Mouse (Mus musculus): Measurements from ENCODE around the gene Sp6. TPM values are rescaled to one million over a fixed set of nuclear protein-coding genes. Genes with fewer than 3 reads are reported as not detected.

Sp6 gene
- polyA plus RNA-seq, 1 experiment from 2014 or later = 0.26 TPM

DNA sequence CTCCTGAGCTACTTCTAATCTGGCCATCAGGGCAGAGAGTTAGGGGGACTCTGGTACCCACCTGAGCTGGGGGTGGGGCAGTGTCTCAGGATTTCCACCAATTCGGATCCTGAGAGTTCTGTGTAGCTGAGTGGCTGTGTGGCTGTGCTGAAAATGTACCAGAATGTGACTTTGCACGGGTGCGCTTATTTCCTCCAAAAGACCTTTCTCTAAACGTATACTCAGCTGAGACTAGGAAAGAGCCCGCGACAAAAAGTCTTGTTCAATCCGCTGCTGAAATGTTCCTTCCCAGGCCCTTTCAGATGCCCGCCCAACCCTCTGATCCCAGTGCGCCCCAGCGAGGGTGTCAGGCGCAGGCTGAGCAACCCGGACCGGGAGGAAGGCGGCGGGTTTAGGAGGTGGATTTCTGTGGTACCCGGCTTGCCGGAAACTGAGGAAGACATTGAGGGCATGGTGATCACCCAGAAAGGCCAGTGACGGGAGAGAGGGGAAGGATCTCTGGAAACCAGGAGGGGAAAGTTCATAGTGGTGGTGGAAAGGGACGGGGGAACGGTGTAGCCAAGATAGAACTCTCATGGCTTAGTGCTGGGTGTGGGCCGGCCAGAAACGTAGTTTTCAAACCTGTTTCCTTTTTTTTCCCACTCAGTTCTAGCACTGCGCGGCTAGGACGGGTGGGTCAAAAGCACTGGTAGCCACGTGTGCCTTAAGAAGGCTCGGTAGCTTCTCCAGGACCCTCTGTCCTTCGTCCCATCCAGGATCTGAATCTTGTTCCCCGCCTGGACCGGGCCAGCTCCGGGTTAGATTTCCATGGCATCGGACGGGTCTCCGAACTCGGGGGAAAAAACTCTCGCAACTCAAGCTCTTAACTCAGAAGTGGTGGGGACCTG is 4.7 kb downstream of the Sp6 start:
- no peak overlapping the region for H3K9ac ChIP-seq
- H3K27me3 ChIP-seq = peaks cover 95% of the 10 kb centered on the region
- H3K4me2 ChIP-seq = peak overlapping the region; percentile 46
- no peaks in the 10 kb centered on the region for H3K9me3 ChIP-seq
- 1% methylated on average over 36 of the region's 36 CpGs for WGBS
- no peaks in the 10 kb centered on the region for H3K36me3 ChIP-seq (replicated peaks)
- no peak for ATAC-seq (ENCODE audit: low FRiP score)
- peaks cover 26% of the 10 kb centered on the region for H3K4me1 ChIP-seq
- H3K4me3 ChIP-seq (replicated peaks) = peak overlapping the region; percentile 32
- no peak overlapping the region for H3K27ac ChIP-seq

DNA sequence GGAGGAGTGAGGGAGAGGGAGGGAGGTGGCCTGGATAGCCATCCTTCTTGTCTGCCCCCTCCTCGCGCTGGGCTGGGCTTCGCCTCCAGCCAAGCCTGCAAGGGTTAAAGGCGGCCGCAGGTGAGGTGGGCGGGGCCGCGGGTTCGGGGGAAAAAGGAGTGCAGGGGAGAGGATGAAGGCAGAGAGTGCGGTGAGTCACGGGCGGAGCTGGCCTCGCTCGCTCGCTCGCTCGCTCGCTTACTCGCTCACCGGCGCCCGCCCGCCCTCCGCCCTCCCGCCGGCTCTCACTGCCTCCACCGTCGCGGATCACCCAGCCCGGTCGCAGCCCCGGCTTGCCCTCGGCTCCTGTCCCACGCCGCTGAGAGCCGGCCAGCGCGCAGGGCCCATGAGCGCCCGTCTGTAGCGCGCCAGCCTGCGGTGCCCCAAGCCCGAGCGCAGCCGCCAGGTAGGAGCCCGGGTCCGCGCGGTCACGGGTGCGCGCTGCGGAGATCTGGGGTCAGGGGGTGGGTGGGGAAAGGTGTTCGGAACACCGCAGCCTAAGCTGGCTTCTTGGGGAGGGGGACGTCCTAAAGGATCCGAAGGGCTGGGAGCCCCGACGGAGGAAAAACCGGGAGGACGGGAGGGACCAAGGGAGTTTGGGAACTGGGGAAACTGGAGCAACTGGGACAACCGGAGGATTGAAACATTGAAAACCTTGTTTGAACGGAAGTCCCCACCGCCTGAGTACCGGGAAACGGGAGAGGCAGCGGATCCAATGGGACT is 5.6 kb downstream of the Sp6 start:
- Histone ChIP-seq H3K4me3 (replicated peaks) (peak overlapping the region; percentile 32), H3K27ac (no peak overlapping the region), H3K36me3 (replicated peaks) (no peaks in the 10 kb centered on the region), H3K9me3 (no peaks in the 10 kb centered on the region), H3K4me1 (peaks cover 26% of the 10 kb centered on the region), H3K4me2 (peak overlapping the region; percentile 46), H3K27me3 (peaks cover 95% of the 10 kb centered on the region), H3K9ac (no peak overlapping the region)
- under 1% methylated on average over 52 of the region's 68 CpGs for WGBS
- ATAC-seq (ENCODE audit: low FRiP score) = no peak

DNA sequence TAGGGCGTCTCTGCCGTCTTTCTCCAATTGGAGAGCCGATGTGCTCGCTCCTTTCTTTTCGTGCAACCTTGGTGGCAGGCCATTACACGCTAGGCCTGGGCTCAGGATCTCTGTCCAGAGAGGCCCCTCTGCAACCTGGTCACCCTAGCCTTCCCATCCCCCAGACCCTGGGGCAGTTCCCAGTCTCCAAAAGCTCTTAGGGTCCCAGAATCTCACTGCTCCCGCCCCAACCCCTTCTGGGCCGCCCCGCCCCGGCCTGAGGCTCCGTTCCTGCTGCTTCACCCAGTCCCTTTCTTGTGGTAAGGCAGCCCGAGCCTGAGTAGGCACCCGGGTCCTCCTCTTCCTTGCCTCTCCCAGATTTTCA is 6.1 kb downstream of the Sp6 start:
- Histone ChIP-seq H3K4me2 (no peak overlapping the region), H3K9me3 (no peaks in the 10 kb centered on the region), H3K4me3 (replicated peaks) (no peak overlapping the region), H3K4me1 (peaks cover 26% of the 10 kb centered on the region), H3K36me3 (replicated peaks) (no peaks in the 10 kb centered on the region), H3K27me3 (peaks cover 96% of the 10 kb centered on the region), H3K27ac (no peak overlapping the region), H3K9ac (no peak overlapping the region)
- no peak for ATAC-seq (ENCODE audit: low FRiP score)
- whole genome bisulfite sequencing = 2% methylated on average over 13 of the region's 13 CpGs

DNA sequence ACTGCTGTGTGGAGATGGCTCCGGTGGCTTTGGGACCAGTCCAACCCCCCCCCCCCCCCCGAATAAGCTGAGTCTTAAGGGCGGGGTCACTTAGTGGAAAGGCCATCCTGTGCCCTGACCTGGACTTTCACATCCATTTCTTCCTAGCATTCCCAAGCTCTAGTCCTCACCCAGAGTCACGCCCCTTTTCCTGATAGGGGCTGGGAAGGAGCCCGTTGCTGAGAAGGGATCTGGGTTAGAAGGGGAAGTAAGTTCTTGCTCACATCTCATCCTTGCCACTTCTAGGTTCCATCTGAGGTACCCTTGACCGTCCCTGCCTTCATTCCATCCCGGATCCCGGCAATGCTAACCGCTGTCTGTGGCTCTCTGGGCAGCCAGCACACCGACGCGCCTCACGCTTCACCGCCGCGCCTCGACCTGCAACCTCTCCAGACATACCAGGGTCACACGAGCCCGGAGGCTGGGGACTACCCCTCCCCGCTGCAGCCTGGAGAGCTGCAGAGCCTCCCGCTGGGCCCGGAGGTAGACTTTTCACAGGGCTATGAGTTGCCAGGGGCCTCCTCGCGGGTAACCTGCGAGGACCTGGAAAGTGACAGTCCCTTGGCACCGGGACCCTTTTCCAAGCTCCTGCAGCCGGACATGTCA is 8.0 kb downstream of the Sp6 start:
- no peaks in the 10 kb centered on the region for H3K9me3 ChIP-seq
- H3K4me2 ChIP-seq = peak overlapping the region; percentile 73
- ATAC-seq (ENCODE audit: low FRiP score) = no peak
- no peaks in the 10 kb centered on the region for H3K36me3 ChIP-seq (replicated peaks)
- WGBS = 2% methylated on average over 26 of the region's 27 CpGs
- peaks cover 95% of the 10 kb centered on the region for H3K27me3 ChIP-seq
- peak overlapping the region; percentile 46 for H3K4me3 ChIP-seq (replicated peaks)
- H3K4me1 ChIP-seq = peaks cover 40% of the 10 kb centered on the region
- H3K27ac ChIP-seq = no peak overlapping the region
- H3K9ac ChIP-seq = 0 out of 2 replicates have a peak overlapping the region, but pooled peaks have one; percentile 21

DNA sequence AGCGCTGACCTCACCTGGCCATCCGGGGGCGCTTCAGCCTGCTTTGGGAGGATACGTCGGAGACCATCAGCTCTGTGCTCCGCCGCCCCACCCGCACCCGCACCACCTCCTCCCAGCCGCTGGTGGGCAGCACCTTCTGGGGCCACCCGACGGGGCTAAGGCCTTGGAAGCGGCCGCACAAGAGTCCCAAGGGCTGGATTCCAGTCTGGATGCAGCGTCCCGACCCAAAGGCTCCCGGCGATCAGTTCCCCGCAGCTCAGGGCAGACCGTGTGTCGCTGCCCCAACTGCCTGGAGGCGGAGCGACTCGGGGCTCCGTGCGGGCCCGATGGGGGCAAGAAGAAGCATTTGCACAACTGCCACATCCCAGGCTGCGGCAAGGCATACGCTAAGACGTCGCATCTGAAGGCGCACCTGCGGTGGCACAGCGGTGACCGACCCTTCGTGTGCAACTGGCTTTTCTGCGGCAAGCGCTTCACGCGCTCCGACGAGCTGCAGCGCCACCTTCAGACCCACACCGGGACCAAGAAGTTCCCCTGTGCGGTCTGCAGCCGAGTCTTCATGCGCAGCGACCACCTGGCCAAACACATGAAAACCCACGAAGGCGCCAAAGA is 8.8 kb downstream of the Sp6 start:
- H3K36me3 ChIP-seq (replicated peaks) = no peaks in the 10 kb centered on the region
- no peak overlapping the region for H3K27ac ChIP-seq
- H3K9ac ChIP-seq = peak overlapping the region; percentile 59
- peaks cover 88% of the 10 kb centered on the region for H3K27me3 ChIP-seq
- no peaks in the 10 kb centered on the region for H3K9me3 ChIP-seq
- peak overlapping the region; percentile 73 for H3K4me2 ChIP-seq
- peak overlapping the region; percentile 46 for H3K4me3 ChIP-seq (replicated peaks)
- ATAC-seq (ENCODE audit: low FRiP score) = peak; percentile 66; the same call in 1 of the 2 replicates
- peaks cover 40% of the 10 kb centered on the region for H3K4me1 ChIP-seq
- WGBS = 1% methylated on average over 50 of the region's 50 CpGs

DNA sequence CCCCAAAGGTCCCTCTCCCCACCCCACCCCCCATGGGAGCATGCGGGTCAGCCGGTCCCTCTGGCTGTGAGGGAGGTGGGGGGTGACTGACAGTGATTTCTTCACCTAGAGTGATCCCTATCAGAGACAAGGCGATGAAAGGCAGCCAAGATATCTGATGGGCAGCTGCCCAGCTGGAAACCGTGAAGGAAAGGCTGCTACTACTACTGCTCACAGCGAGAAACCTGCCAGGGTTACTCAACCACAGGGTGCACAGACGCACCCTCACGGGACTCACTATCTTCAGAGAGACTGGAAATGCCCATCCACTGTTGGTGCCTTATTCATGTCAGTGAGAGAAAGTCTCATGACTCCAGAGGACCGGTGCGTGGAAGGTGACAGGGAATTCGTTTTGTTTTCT is 11.8 kb downstream of the Sp6 start:
- WGBS = 21% methylated on average over 10 of the region's 10 CpGs
- Histone ChIP-seq H3K4me2 (no peak overlapping the region), H3K36me3 (replicated peaks) (no peaks in the 10 kb centered on the region), H3K4me3 (replicated peaks) (no peak overlapping the region), H3K27ac (no peak overlapping the region), H3K4me1 (peaks cover 32% of the 10 kb centered on the region), H3K27me3 (peaks cover 59% of the 10 kb centered on the region), H3K9me3 (no peaks in the 10 kb centered on the region), H3K9ac (no peak overlapping the region)
- ATAC-seq (ENCODE audit: low FRiP score) = no peak

DNA sequence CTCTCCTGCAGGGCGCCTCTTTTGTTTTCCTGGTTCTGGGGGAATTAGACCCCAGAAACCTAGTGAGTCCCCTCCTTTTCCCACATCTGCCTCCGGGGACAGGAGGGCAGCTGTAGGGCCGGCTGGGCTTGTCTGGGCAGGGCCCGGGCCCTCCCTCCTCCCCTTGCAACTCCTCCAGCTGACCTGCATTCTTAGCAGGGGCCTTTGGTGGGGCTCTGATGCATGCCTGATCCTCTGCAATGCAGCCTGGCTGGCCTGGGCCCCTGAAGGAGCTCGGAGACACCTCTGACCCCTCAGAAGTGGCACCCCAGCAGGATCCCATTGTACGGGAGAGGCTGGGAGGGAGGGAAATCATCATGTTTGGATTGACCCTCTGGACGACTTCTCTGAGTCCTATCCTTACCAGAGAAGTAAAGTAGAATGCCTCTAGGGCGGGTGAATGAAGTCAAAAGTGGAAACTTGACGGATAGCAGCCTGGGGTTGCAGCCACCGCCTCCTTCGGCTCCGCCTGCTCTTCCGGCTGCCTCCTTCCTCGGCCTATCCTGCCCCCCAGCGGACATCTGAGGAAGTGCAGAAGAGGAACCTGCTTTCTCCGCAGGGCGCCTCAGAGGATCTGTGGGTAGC is 12.6 kb downstream of the Sp6 start:
- 3% methylated on average over 17 of the region's 17 CpGs for WGBS
- H3K27me3 ChIP-seq = peaks cover 50% of the 10 kb centered on the region
- H3K4me2 ChIP-seq = peak overlapping the region; percentile 45
- H3K9me3 ChIP-seq = no peaks in the 10 kb centered on the region
- no peaks in the 10 kb centered on the region for H3K36me3 ChIP-seq (replicated peaks)
- peak; percentile 25; the same call in 1 of the 2 replicates for ATAC-seq (ENCODE audit: low FRiP score)
- H3K27ac ChIP-seq = peak overlapping the region; percentile 75
- H3K4me1 ChIP-seq = peaks cover 40% of the 10 kb centered on the region
- H3K9ac ChIP-seq = peak overlapping the region; percentile 51
- H3K4me3 ChIP-seq (replicated peaks) = peak overlapping the region; percentile 19

DNA sequence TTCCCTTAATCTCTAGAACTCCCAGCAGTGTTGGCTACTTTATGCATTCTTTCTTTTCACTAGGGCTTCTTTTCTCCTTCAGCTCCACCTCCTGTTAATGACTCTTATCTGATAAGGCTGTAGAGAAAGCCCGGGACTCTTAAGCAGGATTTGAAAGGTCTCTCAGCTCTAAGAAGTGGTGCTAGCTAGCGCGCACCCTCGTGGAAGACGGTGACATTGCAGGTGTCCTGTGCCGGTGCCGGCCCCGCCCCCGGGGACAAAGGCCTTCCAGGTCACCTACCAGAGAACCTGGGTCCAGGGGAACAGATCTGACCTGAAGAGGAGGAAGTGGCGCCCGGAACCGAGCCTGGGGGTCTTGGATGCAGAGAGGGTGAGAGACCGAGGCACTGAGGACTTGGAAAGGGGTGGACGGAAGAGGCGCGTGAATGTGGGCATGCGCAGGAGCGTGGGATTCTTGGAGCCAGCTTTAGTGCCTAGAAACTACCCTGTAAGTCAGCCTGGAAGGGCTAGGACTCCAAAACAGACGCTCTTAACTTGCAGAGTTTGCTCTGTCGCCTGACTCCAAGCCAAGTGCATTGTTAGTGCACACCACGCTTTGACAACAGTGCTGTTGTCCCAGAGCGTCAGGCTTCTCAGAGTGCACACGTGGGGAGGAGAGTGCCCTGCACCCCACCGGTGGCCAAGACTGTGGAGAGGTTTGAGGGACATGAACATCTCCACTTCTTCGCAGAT is 16.7 kb downstream of the Sp6 start, which contains the start of gene Scrn2:
TSS of gene Scrn2 (plus strand) at position 253 of the 732 bp plus-strand sequence.
- Histone ChIP-seq H3K9ac (peak within 1 kb of the TSS; percentile 64), H3K27me3 (peaks cover 10% of the 10 kb centered on the region), H3K4me3 (replicated peaks) (peak within 1 kb of the TSS; percentile 54), H3K27ac (peak within 1 kb of the TSS; percentile 51; the same call in 1 of the 2 replicates), H3K9me3 (no peaks in the 10 kb centered on the region), H3K4me1 (peaks cover 23% of the 10 kb centered on the region), H3K36me3 (replicated peaks) (peaks cover 9% of the 10 kb centered on the region; the same call in 1 of the 2 replicates), H3K4me2 (peak within 1 kb of the TSS; percentile 75)
- ATAC-seq (ENCODE audit: low FRiP score) = peak; percentile 75
- 1% methylated on average over 25 of the region's 25 CpGs for WGBS

DNA sequence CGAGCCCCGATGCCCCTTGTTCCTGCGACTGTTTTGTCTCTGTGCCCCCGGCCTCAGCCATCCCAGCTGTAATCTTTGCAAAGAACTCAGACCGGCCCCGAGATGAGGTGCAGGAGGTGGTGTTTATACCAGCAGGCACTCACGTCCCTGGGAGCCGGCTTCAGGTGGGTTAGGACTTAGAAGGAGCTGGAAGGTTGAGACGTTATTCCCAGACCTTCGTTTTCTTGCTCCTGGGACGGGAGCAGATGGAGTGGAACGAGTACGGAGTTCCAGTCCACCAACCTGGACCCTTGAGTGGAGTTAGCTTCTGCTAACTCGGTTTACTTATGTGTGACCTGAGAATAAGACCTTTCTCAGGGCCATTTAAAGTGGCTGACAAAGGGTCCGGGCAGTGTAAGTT is 17.2 kb downstream of the Sp6 start:
- H3K4me3 ChIP-seq (replicated peaks) = peak overlapping the region; percentile 54
- ATAC-seq (ENCODE audit: low FRiP score) = no peak
- peak overlapping the region; percentile 64 for H3K9ac ChIP-seq
- peaks cover 18% of the 10 kb centered on the region for H3K4me1 ChIP-seq
- 19% methylated on average over 15 of the region's 15 CpGs for WGBS
- peak overlapping the region; percentile 75 for H3K4me2 ChIP-seq
- H3K9me3 ChIP-seq = no peaks in the 10 kb centered on the region
- peaks cover 9% of the 10 kb centered on the region; the same call in 1 of the 2 replicates for H3K36me3 ChIP-seq (replicated peaks)
- peaks cover 4% of the 10 kb centered on the region for H3K27me3 ChIP-seq
- H3K27ac ChIP-seq = no peak overlapping the region

DNA sequence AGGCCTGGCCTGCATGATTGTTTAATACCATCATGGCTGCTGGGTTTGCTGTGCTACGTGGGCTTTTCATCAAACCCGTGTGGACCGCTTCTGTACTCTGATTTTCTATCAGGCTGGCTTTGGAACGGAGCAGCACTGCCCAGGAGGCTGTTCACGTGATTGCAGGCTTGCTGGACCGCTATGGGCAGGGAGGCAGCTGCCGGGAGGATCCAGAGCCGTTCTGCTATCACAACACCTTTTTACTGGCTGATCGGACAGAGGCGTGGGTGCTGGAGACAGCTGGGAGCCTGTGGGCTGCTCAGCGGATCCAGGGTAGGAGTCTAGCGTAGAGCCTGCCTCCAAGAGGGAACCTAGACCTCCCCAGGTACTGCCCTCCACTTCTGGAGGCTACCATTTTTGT is 18.8 kb downstream of the Sp6 start:
- no peaks in the 10 kb centered on the region for H3K9me3 ChIP-seq
- 89% methylated on average over 12 of the region's 12 CpGs for WGBS

DNA sequence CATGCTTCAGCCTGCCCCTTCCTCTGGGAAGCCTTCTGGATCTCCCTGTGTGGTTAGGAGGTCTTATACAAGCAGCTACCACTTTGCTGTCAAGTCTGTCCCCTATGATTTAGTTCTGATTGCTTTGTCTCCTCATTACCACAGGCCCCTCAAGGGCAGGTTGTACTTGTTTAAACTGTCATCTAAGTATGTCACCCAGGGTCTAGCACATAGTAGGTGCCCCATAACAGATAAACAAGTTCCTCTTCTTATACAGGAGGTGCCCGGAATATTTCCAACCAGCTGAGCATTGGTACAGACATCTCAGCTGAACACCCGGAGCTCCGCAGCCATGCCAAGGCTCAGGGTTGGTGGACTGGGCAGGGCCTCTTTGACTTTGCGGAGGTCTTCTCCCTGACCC is 19.3 kb downstream of the Sp6 start:
- 88% methylated on average over 4 of the region's 4 CpGs for WGBS
- H3K9ac ChIP-seq = no peak overlapping the region
- H3K4me2 ChIP-seq = no peak overlapping the region
- no peak overlapping the region for H3K4me3 ChIP-seq (replicated peaks)
- H3K4me1 ChIP-seq = peaks cover 10% of the 10 kb centered on the region
- no peaks in the 10 kb centered on the region for H3K9me3 ChIP-seq
- H3K36me3 ChIP-seq (replicated peaks) = peaks cover 9% of the 10 kb centered on the region; the same call in 1 of the 2 replicates
- H3K27ac ChIP-seq = no peak overlapping the region
- H3K27me3 ChIP-seq = no peaks in the 10 kb centered on the region
- no peak for ATAC-seq (ENCODE audit: low FRiP score)

More for the DNA sequence above, 18.8 kb downstream of the Sp6 start:
- H3K4me2 ChIP-seq = no peak overlapping the region
- H3K4me1 ChIP-seq = peaks cover 10% of the 10 kb centered on the region
- H3K27me3 ChIP-seq = no peaks in the 10 kb centered on the region
- no peak overlapping the region for H3K9ac ChIP-seq
- H3K27ac ChIP-seq = no peak overlapping the region
- no peak overlapping the region for H3K4me3 ChIP-seq (replicated peaks)
- peaks cover 9% of the 10 kb centered on the region; the same call in 1 of the 2 replicates for H3K36me3 ChIP-seq (replicated peaks)
- ATAC-seq (ENCODE audit: low FRiP score) = no peak

Data from forebrain, embryonic 12.5 days (tissue).